Mouse (Mus musculus) CD8-positive naive resting alpha-beta T cell, adult 57 days (primary cell): Measurements from ENCODE around the gene Ifitm6. TPM values are rescaled to one million over a fixed set of nuclear protein-coding genes. Genes with fewer than 3 reads are reported as not detected.

ENCODE experiments used
- total RNA-seq: library from RNA; stranded (reverse); gene quantifications from one replicate; pipeline ENCODE4 v1.2.4, GENCODE M21; 2023

Ifitm6 gene
- 2.3 TPM for total RNA-seq

GRCm38 (mm10) chr7:141017824-141018223 is at the start of gene Ifitm6:
Ifitm6 (minus strand) TSS chr7:141017924.

GRCm38 (mm10) chr7:141060426-141061242 is 42.9 kb upstream of the Ifitm6 start, which contains the start of gene B4galnt4:
B4galnt4 (plus strand) TSS chr7:141061104.

GRCm38 (mm10) chr7:141028831-141029230 is 11.1 kb upstream of the Ifitm6 start, which contains the start of gene Gm17387:
Gm17387 (plus strand) TSS chr7:141029131.

GRCm38 (mm10) chr7:141010593-141010992 is 7.1 kb downstream of the Ifitm6 start, which contains the start of gene Ifitm3:
Ifitm3 (minus strand) TSS chr7:141010770.

GRCm38 (mm10) chr7:140966921-140967320 is 50.8 kb downstream of the Ifitm6 start, which contains the start of gene Ifitm1:
Ifitm1 (plus strand) TSS chr7:140967221.

Other genes starting within 250 kb of the Ifitm6 start
- gene Syce1, start 230.1 kb downstream of the Ifitm6 start, total RNA-seq, result not detected
- not detected for gene Zfp941, start 195.7 kb downstream of the Ifitm6 start, total RNA-seq
- gene Urah, start 182.9 kb downstream of the Ifitm6 start, total RNA-seq, result not detected
- not detected for gene Scgb1c1, start 172.4 kb downstream of the Ifitm6 start, total RNA-seq
- gene Odf3, start 170.1 kb downstream of the Ifitm6 start, total RNA-seq, result not detected
- not detected for gene Gm45785, start 161.6 kb downstream of the Ifitm6 start, total RNA-seq
- gene Ric8a, start 161.0 kb downstream of the Ifitm6 start, total RNA-seq, result 108 TPM
- gene Bet1l, start 160.3 kb downstream of the Ifitm6 start, total RNA-seq, result 31.9 TPM
- 77.9 TPM for gene Psmd13, start 136.0 kb downstream of the Ifitm6 start, total RNA-seq
- 8.5 TPM for gene Sirt3, start 135.6 kb downstream of the Ifitm6 start, total RNA-seq
- gene Cox8b, start 117.5 kb downstream of the Ifitm6 start, total RNA-seq, result not detected
- not detected for gene Nlrp6, start 97.0 kb downstream of the Ifitm6 start, total RNA-seq
- gene Pgghg, start 76.5 kb downstream of the Ifitm6 start, total RNA-seq, result 10.4 TPM
- not detected for gene Ifitm5, start 67.6 kb downstream of the Ifitm6 start, total RNA-seq
- gene Gm45717, start 62.0 kb downstream of the Ifitm6 start, total RNA-seq, result not detected
- 16.1 TPM for gene Ifitm2, start 61.9 kb downstream of the Ifitm6 start, total RNA-seq
- not detected for gene Ifitm1, start 50.7 kb downstream of the Ifitm6 start, total RNA-seq
- 5.0 TPM for gene Ifitm3, start 7.2 kb downstream of the Ifitm6 start, total RNA-seq
- gene Gm17387, start 11.2 kb upstream of the Ifitm6 start, total RNA-seq, result not detected
- gene B4galnt4, start 43.2 kb upstream of the Ifitm6 start, total RNA-seq, result 1.3 TPM
- gene Pkp3, start 60.3 kb upstream of the Ifitm6 start, total RNA-seq, result 37.8 TPM
- 71.6 TPM for gene Sigirr, start 82.6 kb upstream of the Ifitm6 start, total RNA-seq
- not detected for gene Ano9, start 99.9 kb upstream of the Ifitm6 start, total RNA-seq
- gene Ptdss2, start 104.5 kb upstream of the Ifitm6 start, total RNA-seq, result 7.1 TPM
- gene Rnh1, start 154.9 kb upstream of the Ifitm6 start, total RNA-seq, result 37.7 TPM
- gene Hras, start 176.1 kb upstream of the Ifitm6 start, total RNA-seq, result 33.2 TPM
- 4.7 TPM for gene Lrrc56, start 176.2 kb upstream of the Ifitm6 start, total RNA-seq
- gene Lmntd2, start 196.2 kb upstream of the Ifitm6 start, total RNA-seq, result 2.5 TPM
- 8.1 TPM for gene Rassf7, start 197.9 kb upstream of the Ifitm6 start, total RNA-seq
- gene Phrf1, start 210.9 kb upstream of the Ifitm6 start, total RNA-seq, result 157 TPM
- gene Irf7, start 248.6 kb upstream of the Ifitm6 start, total RNA-seq, result 57.4 TPM